Mouse (Mus musculus): ENCODE data around the gene Slc35f5.

Slc35f5 gene

GRCm38 (mm10) chr1:125575458-125576114 is 15.2 kb downstream of the Slc35f5 start:
- DNase-seq, result no peak

- no peak for DNase-seq
Observed at GRCm38 (mm10) chr1:125576965-125577364, 16.6 kb downstream of the Slc35f5 start.

GRCm38 (mm10) chr1:125578091-125578490 is 17.7 kb downstream of the Slc35f5 start:
- no peak for DNase-seq

- DNase-seq, result no peak
Observed at GRCm38 (mm10) chr1:125581134-125581533, 20.7 kb downstream of the Slc35f5 start.

- DNase-seq, result peak; percentile 7
Observed at GRCm38 (mm10) chr1:125603620-125604019, 43.2 kb downstream of the Slc35f5 start.

GRCm38 (mm10) chr1:125607087-125607803 is 46.9 kb downstream of the Slc35f5 start:
- DNase-seq, result peak; percentile 90

GRCm38 (mm10) chr1:125624376-125625076 is 64.1 kb downstream of the Slc35f5 start:
- no peak for DNase-seq

- DNase-seq, result no peak
Observed at GRCm38 (mm10) chr1:125639501-125640253, 79.3 kb downstream of the Slc35f5 start.

- no peak for DNase-seq
Observed at GRCm38 (mm10) chr1:125643643-125644042, 83.2 kb downstream of the Slc35f5 start.

All from retina, postnatal 1 day (tissue).